Mouse (Mus musculus): ENCODE results near the gene Prok1.

Gene Prok1

GRCm38 (mm10) chr3:107239607-107240006 lies at the start of gene Prok1:
Gene Prok1 (minus strand): TSS chr3:107239707.
- DNase-seq (ENCODE audit: low read depth) = no peak

- DNase-seq (ENCODE audit: low read depth) = no peak
Measured at GRCm38 (mm10) chr3:107287346-107287745, 47.8 kb upstream of the Prok1 start.

GRCm38 (mm10) chr3:107286123-107286522 lies 46.6 kb upstream of the Prok1 start:
- DNase-seq (ENCODE audit: low read depth) = no peak

- peak; percentile 93 for DNase-seq (ENCODE audit: low read depth)
Measured at GRCm38 (mm10) chr3:107278479-107279269, 39.2 kb upstream of the Prok1 start, which contains the start of gene Lamtor5. Gene Lamtor5 (plus strand): TSS chr3:107278858.

- no peak for DNase-seq (ENCODE audit: low read depth)
Measured at GRCm38 (mm10) chr3:107276626-107277025, 37.1 kb upstream of the Prok1 start.

GRCm38 (mm10) chr3:107275996-107276395 lies 36.5 kb upstream of the Prok1 start:
- DNase-seq (ENCODE audit: low read depth) = peak; percentile 26

GRCm38 (mm10) chr3:107275351-107275750 lies 35.8 kb upstream of the Prok1 start:
- DNase-seq (ENCODE audit: low read depth) = no peak

GRCm38 (mm10) chr3:107273820-107274219 lies 34.3 kb upstream of the Prok1 start:
- peak; percentile 84 for DNase-seq (ENCODE audit: low read depth)

- no peak for DNase-seq (ENCODE audit: low read depth)
Measured at GRCm38 (mm10) chr3:107272433-107272832, 32.9 kb upstream of the Prok1 start.

GRCm38 (mm10) chr3:107266814-107267345 lies 27.4 kb upstream of the Prok1 start:
- DNase-seq (ENCODE audit: low read depth) = no peak

GRCm38 (mm10) chr3:107261851-107262165 lies 22.3 kb upstream of the Prok1 start:
- no peak for DNase-seq (ENCODE audit: low read depth)

- DNase-seq (ENCODE audit: low read depth) = no peak
Measured at GRCm38 (mm10) chr3:107260956-107261850, 21.7 kb upstream of the Prok1 start.

- no peak for DNase-seq (ENCODE audit: low read depth)
Measured at GRCm38 (mm10) chr3:107257924-107258323, 18.4 kb upstream of the Prok1 start.

GRCm38 (mm10) chr3:107256724-107257123 lies 17.2 kb upstream of the Prok1 start:
- no peak for DNase-seq (ENCODE audit: low read depth)

GRCm38 (mm10) chr3:107255992-107256391 lies 16.5 kb upstream of the Prok1 start:
- DNase-seq (ENCODE audit: low read depth) = no peak

GRCm38 (mm10) chr3:107253925-107254324 lies 14.4 kb upstream of the Prok1 start:
- no peak for DNase-seq (ENCODE audit: low read depth)

- no peak for DNase-seq (ENCODE audit: low read depth)
Measured at GRCm38 (mm10) chr3:107252035-107252434, 12.5 kb upstream of the Prok1 start.

GRCm38 (mm10) chr3:107250320-107250719 lies 10.8 kb upstream of the Prok1 start:
- DNase-seq (ENCODE audit: low read depth) = no peak

- no peak for DNase-seq (ENCODE audit: low read depth)
Measured at GRCm38 (mm10) chr3:107249042-107249441, 9.5 kb upstream of the Prok1 start.

GRCm38 (mm10) chr3:107246876-107247275 lies 7.4 kb upstream of the Prok1 start:
- no peak for DNase-seq (ENCODE audit: low read depth)

- no peak for DNase-seq (ENCODE audit: low read depth)
Measured at GRCm38 (mm10) chr3:107241389-107242094, 2.0 kb upstream of the Prok1 start.

GRCm38 (mm10) chr3:107238471-107238980 lies 981 bp downstream of the Prok1 start:
- no peak for DNase-seq (ENCODE audit: low read depth)

Data from induced T-regulatory cell, adult 2 months (primary cell).